Mouse (Mus musculus) embryonic facial prominence, embryonic 14.5 days (tissue): ENCODE measurements at regions not wholly inside any gene's neighbourhood (a gene's known extent, or its start where the extent isn't known, plus 50 kb on each side); places are given as distances from the start of the nearest gene placed in this dataset.

ENCODE experiments used
- ATAC-seq: fragments of 200-750 bp; cut with Nextera tagmentation; 2 replicates; pipeline ENCODE4 v1.8.0; 2017; ENCODE audit warnings: low read depth, moderate number of reproducible peaks, moderate TSS enrichment
- DNase-seq: peaks from one replicate; pipeline ENCODE4 v3.0.0-alpha.2; 2015; ENCODE audit warnings: low spot score
- H3K27ac ChIP-seq: fragments of 300-500 bp; sonication (generic); replicated peaks from 2 replicates; pipeline ENCODE4 v1.5.1; 2014; ENCODE audit warnings: low read depth, mild to moderate bottlenecking, low read length, moderate library complexity
- H3K27me3 ChIP-seq: fragments of 300-500 bp; sonication (generic); replicated peaks from 2 replicates; pipeline ENCODE4 v1.6.1; 2014; ENCODE audit warnings: low read length; ENCODE audit not compliant: control insufficient read depth, insufficient read depth
- H3K36me3 ChIP-seq: fragments of 300-500 bp; sonication (generic); 2 replicates; pipeline ENCODE4 v1.6.1; 2014; ENCODE audit warnings: low read length, mixed read lengths; ENCODE audit not compliant: control insufficient read depth, insufficient read depth
- H3K4me1 ChIP-seq: fragments of 300-500 bp; sonication (generic); 2 replicates; pipeline ENCODE4 v1.6.1; 2014; ENCODE audit warnings: antibody characterized with exemption, low read length; ENCODE audit not compliant: control insufficient read depth, insufficient read depth
- H3K4me2 ChIP-seq: fragments of 300-500 bp; sonication (generic); 2 replicates; pipeline ENCODE4 v1.6.1; 2014; ENCODE audit warnings: low read depth, mild to moderate bottlenecking, low read length, moderate library complexity, mixed read lengths
- H3K4me3 ChIP-seq: fragments of 300-500 bp; sonication (generic); 2 replicates; pipeline ENCODE4 v1.5.1; 2014; ENCODE audit warnings: low read depth, mild to moderate bottlenecking, low read length
- H3K9ac ChIP-seq: fragments of 300-500 bp; sonication (generic); 2 replicates; pipeline ENCODE4 v1.6.1; 2014; ENCODE audit warnings: low read depth, mild to moderate bottlenecking, low read length, moderate library complexity, mixed read lengths
- H3K9me3 ChIP-seq: fragments of 300-500 bp; sonication (generic); 2 replicates; pipeline ENCODE4 v1.6.1; 2016; ENCODE audit warnings: low read length; ENCODE audit not compliant: control insufficient read depth
- WGBS: fragments of 180-500 bp; shearing (Covaris S2); extraction: QIAGEN DNeasy Blood & Tissue Kit; methylation state at CpG from one replicate; pipeline ENCODE4 v1.1.7; 2014; 5-methylcytosine and 5-hydroxymethylcytosine counted together

DNA sequence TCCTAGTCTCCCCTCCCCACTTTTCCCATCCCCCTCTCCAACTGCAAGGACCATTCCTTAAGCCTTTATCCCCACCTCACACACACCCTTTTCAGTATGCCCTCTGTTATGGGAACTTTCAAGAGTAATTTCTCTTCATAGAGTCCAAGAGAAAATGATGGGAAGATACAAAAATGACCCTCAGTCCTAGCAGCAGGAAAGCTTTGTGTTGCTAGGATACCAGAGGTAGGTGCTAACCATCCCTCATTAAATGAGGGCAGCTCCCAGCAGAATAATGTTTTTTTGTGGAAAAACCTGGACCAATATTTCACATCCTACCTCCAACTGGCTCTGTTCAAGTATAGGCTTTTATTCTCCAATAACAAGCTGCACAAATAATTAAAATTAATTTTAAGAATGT is 296.7 kb upstream of the Epha4 start:
- no peaks in the 10 kb centered on the region for H3K9me3 ChIP-seq
- H3K4me3 ChIP-seq: no peak overlapping the region
- H3K27ac ChIP-seq: no peak overlapping the region
- H3K4me1 ChIP-seq: no peaks in the 10 kb centered on the region
- H3K4me2 ChIP-seq: no peak overlapping the region
- no peaks in the 10 kb centered on the region for H3K36me3 ChIP-seq
- no peak for DNase-seq
- no peak overlapping the region for H3K9ac ChIP-seq
- no peak for ATAC-seq
- H3K27me3 ChIP-seq: no peaks in the 10 kb centered on the region

GRCm38 (mm10) chr1:77790974-77791373 is 276.1 kb upstream of the Epha4 start:
- H3K9me3 ChIP-seq: no peaks in the 10 kb centered on the region
- no peaks in the 10 kb centered on the region for H3K4me1 ChIP-seq
- 38% methylated on average over 6 of the region's 6 CpGs for WGBS
- no peak for ATAC-seq
- H3K9ac ChIP-seq: no peak overlapping the region
- DNase-seq: peak; percentile 39
- no peak overlapping the region for H3K4me3 ChIP-seq
- no peak overlapping the region for H3K27ac ChIP-seq
- no peaks in the 10 kb centered on the region for H3K27me3 ChIP-seq
- no peaks in the 10 kb centered on the region for H3K36me3 ChIP-seq
- no peak overlapping the region for H3K4me2 ChIP-seq

DNA sequence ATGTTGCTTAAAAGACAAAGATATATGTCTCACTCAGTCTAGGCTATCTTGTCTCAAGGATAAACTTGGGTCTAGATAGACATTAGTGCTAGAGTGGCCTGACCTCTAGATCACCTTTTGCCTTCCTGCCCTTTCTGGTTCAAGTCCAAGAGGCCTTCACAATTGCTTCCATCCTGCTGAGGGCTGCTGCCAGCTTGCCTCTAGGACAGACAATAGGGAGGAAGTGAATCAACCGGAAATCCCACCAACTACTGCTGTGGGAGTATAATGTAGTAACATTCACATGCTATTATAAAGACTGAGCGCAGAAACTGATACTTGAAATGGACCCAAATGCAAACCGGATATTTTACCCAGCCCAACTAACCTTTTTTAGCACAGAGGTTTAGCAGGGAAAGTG is 239.4 kb upstream of the Epha4 start:
- no peak overlapping the region for H3K27ac ChIP-seq
- H3K4me2 ChIP-seq: no peak overlapping the region
- H3K4me3 ChIP-seq: no peak overlapping the region
- no peak overlapping the region for H3K9ac ChIP-seq
- no peaks in the 10 kb centered on the region for H3K36me3 ChIP-seq
- H3K27me3 ChIP-seq: no peaks in the 10 kb centered on the region
- WGBS: 85% methylated on average over 3 of the region's 3 CpGs
- H3K4me1 ChIP-seq: no peaks in the 10 kb centered on the region
- H3K9me3 ChIP-seq: no peaks in the 10 kb centered on the region
- ATAC-seq (no peak), DNase-seq (no peak)

GRCm38 (mm10) chr1:77748483-77749465 is 233.9 kb upstream of the Epha4 start:
- Histone ChIP-seq H3K27me3 (no peaks in the 10 kb centered on the region), H3K4me3 (no peak overlapping the region), H3K27ac (no peak overlapping the region), H3K4me2 (no peak overlapping the region), H3K4me1 (no peaks in the 10 kb centered on the region), H3K9ac (no peak overlapping the region), H3K9me3 (no peaks in the 10 kb centered on the region), H3K36me3 (no peaks in the 10 kb centered on the region)
- no peak for ATAC-seq
- DNase-seq: peak; percentile 8
- 68% methylated on average over 2 of the region's 2 CpGs for WGBS

DNA sequence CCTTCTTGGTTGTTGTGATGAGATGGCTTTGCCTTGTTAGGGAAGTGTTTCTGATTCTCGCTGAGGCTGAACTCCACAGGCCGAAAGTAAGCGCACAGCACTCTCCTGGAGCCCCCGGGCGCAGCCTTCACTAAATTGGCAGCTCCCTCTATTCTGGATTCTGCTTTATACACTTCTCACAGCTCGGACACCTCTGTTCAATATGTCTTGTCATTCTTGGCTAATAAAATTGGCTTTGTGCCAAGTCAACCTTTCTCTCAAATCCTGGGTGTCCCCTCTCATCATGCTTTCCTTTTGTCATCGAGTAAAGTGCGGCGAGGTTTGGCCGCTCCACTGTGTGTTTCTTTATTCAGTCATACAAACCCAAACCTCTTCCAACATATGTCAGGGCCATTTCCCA is 217.2 kb upstream of the Epha4 start:
- no peak overlapping the region for H3K4me3 ChIP-seq
- H3K9me3 ChIP-seq: no peaks in the 10 kb centered on the region
- ATAC-seq (no peak), DNase-seq (peak; percentile 56)
- H3K9ac ChIP-seq: no peak overlapping the region
- H3K27me3 ChIP-seq: no peaks in the 10 kb centered on the region
- H3K4me1 ChIP-seq: no peaks in the 10 kb centered on the region
- H3K27ac ChIP-seq: no peak overlapping the region
- WGBS: 68% methylated on average over 10 of the region's 10 CpGs
- no peaks in the 10 kb centered on the region for H3K36me3 ChIP-seq
- H3K4me2 ChIP-seq: no peak overlapping the region

DNA sequence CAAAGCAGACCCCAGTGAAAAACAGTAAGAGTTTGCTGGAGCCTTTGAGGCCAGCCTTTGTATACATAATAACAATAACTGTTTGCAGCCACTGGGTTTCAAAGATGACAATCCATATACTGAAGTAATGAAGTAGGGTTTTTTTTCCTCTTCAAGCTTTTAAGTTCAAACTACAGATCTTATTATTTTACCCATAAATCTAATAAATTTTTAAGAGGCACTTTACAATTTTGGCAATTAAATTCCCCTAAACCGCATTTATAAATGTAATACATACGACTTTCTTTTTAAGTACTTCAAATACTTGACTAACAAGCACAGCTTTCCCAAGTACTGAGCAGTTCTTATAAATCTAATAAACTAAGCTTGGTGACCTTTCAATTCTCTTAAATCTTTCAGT is 212.7 kb upstream of the Epha4 start:
- Histone ChIP-seq H3K36me3 (no peaks in the 10 kb centered on the region), H3K9ac (no peak overlapping the region), H3K4me1 (no peaks in the 10 kb centered on the region), H3K27me3 (no peaks in the 10 kb centered on the region), H3K27ac (no peak overlapping the region), H3K9me3 (no peaks in the 10 kb centered on the region), H3K4me3 (no peak overlapping the region), H3K4me2 (no peak overlapping the region)
- WGBS: 90% methylated on average over 2 of the region's 2 CpGs
- ATAC-seq (no peak), DNase-seq (no peak)

- Histone ChIP-seq H3K4me3 (no peak overlapping the region), H3K4me1 (no peaks in the 10 kb centered on the region), H3K27ac (no peak overlapping the region), H3K36me3 (no peaks in the 10 kb centered on the region), H3K27me3 (no peaks in the 10 kb centered on the region), H3K9me3 (no peaks in the 10 kb centered on the region), H3K4me2 (no peak overlapping the region), H3K9ac (no peak overlapping the region)
- ATAC-seq: no peak
- WGBS: 86% methylated on average over 8 of the region's 8 CpGs
- no peak for DNase-seq
Measured at GRCm38 (mm10) chr1:77723246-77723645, 208.4 kb upstream of the Epha4 start.

DNA sequence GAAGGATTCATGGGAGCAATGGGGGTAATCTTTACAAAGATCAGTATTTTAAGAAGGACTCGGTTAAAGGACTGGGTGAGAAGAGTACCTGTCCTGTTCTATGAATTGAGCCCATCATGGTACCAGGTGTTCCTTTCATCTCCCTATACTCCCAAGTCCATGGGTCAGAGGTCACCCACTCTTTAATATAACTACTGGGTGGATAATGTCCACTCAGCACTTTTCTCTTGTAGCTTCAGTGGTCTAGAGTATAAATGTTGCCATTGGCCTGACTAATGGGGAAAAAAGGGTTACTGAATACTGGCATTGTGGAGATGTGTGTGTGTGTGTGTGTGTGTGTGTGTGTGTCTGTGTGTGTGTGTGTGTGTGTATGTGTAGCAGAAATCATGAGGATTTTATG is 206.0 kb upstream of the Epha4 start:
- Histone ChIP-seq H3K27ac (no peak overlapping the region), H3K9ac (no peak overlapping the region), H3K27me3 (no peaks in the 10 kb centered on the region), H3K4me1 (no peaks in the 10 kb centered on the region), H3K36me3 (no peaks in the 10 kb centered on the region), H3K9me3 (no peaks in the 10 kb centered on the region), H3K4me3 (no peak overlapping the region), H3K4me2 (no peak overlapping the region)
- ATAC-seq (no peak), DNase-seq (no peak)
- 88% methylated on average over 1 of the region's 1 CpGs for WGBS

GRCm38 (mm10) chr1:77713001-77713400 is 198.1 kb upstream of the Epha4 start:
- no peak for ATAC-seq
- Histone ChIP-seq H3K36me3 (no peaks in the 10 kb centered on the region), H3K27me3 (no peaks in the 10 kb centered on the region), H3K4me1 (no peaks in the 10 kb centered on the region), H3K4me3 (no peak overlapping the region), H3K4me2 (no peak overlapping the region), H3K27ac (no peak overlapping the region), H3K9ac (no peak overlapping the region), H3K9me3 (no peaks in the 10 kb centered on the region)
- DNase-seq: no peak
- WGBS: 72% methylated on average over 2 of the region's 2 CpGs
